Mouse (Mus musculus) Patski (cell line): ENCODE results near the gene Insm2. TPM values are rescaled to one million over a fixed set of nuclear protein-coding genes. Genes with fewer than 3 reads are reported as not detected.

Source experiments
- ATAC-seq: fragments of 100-300 bp; one replicate; pipeline ENCODE4 v1.8.0; 2021
- CTCF ChIA-PET: fragments of 350-600 bp; sonication (Branson Sonifier 250); formaldehyde crosslinking; loops from one replicate; lab custom pipeline; 2022; ENCODE audit warnings: inconsistent platforms; lab: Charles Lee
- POLR2A ChIA-PET: fragments of 350-600 bp; sonication (Branson Sonifier 250); formaldehyde crosslinking; loops from one replicate; lab custom pipeline; 2022; ENCODE audit warnings: antibody characterized with exemption, inconsistent platforms; lab: Charles Lee
- DNase-seq: peaks from one replicate; pipeline ENCODE4 v3.0.0-alpha.2; 2011; ENCODE audit warnings: low read depth, low spot score
- H3K27me3 ChIP-seq: fragments of 371-371 bp; one replicate; pipeline ENCODE4 v1.5.1; 2021
- CTCF ChIP-seq: fragments of 100-300 bp; IDR thresholded peaks from one replicate; pipeline ENCODE4 v1.5.1; 2021
- in situ Hi-C: fragments of 300-500 bp; cut with MboI; formaldehyde crosslinking; loops from 3 replicates; pipeline ENCODE4 v1.11.1; 2018; ENCODE audit warnings: low pct_unique_long_range_greater_than_20kb, mixed read lengths
- polyA plus RNA-seq: library from polyadenylated mRNA; unstranded; gene quantifications from one replicate; pipeline ENCODE4 v1.2.3, GENCODE M21; 2021

Insm2 gene
- polyA plus RNA-seq, 1 experiment from 2014 or later = 0.03 TPM

GRCm38 (mm10) chr12:55604411-55604810, 5.2 kb downstream of the Insm2 start:
- in situ Hi-C loops = no loop called here
- no peak for TF ChIP-seq CTCF
- no peak for DNase-seq
- ChIA-PET POLR2A (no interaction called here), CTCF (no interaction called here)
- no peaks in the 10 kb centered on the region for H3K27me3 ChIP-seq
- no peak for ATAC-seq

GRCm38 (mm10) chr12:55607902-55608301, 8.7 kb downstream of the Insm2 start:
- H3K27me3 ChIP-seq = no peaks in the 10 kb centered on the region
- in situ Hi-C loops = no loop called here
- CTCF ChIA-PET = no interaction called here
- no peak for ATAC-seq
- no peak for TF ChIP-seq CTCF
- no peak for DNase-seq
- POLR2A ChIA-PET = no interaction called here

GRCm38 (mm10) chr12:55610812-55611211, 11.6 kb downstream of the Insm2 start:
- H3K27me3 ChIP-seq = no peaks in the 10 kb centered on the region
- no peak for TF ChIP-seq CTCF
- in situ Hi-C loops = no loop called here
- ChIA-PET POLR2A (no interaction called here), CTCF (no interaction called here)
- DNase-seq (no peak), ATAC-seq (no peak)

GRCm38 (mm10) chr12:55620321-55620720, 21.1 kb downstream of the Insm2 start:
- ATAC-seq (no peak), DNase-seq (no peak)
- no peak for TF ChIP-seq CTCF
- in situ Hi-C loops = no loop called here
- no peaks in the 10 kb centered on the region for H3K27me3 ChIP-seq
- CTCF ChIA-PET = no interaction called here
- POLR2A ChIA-PET = no interaction called here

GRCm38 (mm10) chr12:55622615-55623245, 23.5 kb downstream of the Insm2 start:
- ATAC-seq = no peak
- in situ Hi-C loops = no loop called here
- CTCF ChIA-PET = no interaction called here

GRCm38 (mm10) chr12:55623254-55623653, 24.0 kb downstream of the Insm2 start:
- ATAC-seq (no peak), DNase-seq (no peak)
- no peaks in the 10 kb centered on the region for H3K27me3 ChIP-seq
- ChIA-PET POLR2A (no interaction called here), CTCF (no interaction called here)
- in situ Hi-C loops = no loop called here
- TF ChIP-seq CTCF = no peak

More at GRCm38 (mm10) chr12:55622615-55623245, 23.5 kb downstream of the Insm2 start:
- no peak for TF ChIP-seq CTCF
- POLR2A ChIA-PET = no interaction called here
- H3K27me3 ChIP-seq = no peaks in the 10 kb centered on the region
- no peak for DNase-seq

GRCm38 (mm10) chr12:55626711-55627110, 27.5 kb downstream of the Insm2 start:
- ChIA-PET POLR2A (no interaction called here), CTCF (no interaction called here)
- in situ Hi-C loops = no loop called here
- DNase-seq = no peak
- ATAC-seq = no peak
- H3K27me3 ChIP-seq = no peaks in the 10 kb centered on the region
- peak; percentile 39 for TF ChIP-seq CTCF

- POLR2A ChIA-PET = no interaction called here
- ATAC-seq (no peak), DNase-seq (no peak)
- CTCF ChIA-PET = no interaction called here
- in situ Hi-C loops = no loop called here
- H3K27me3 ChIP-seq = no peaks in the 10 kb centered on the region
- no peak for TF ChIP-seq CTCF
Measured at GRCm38 (mm10) chr12:55648011-55648525, 48.8 kb downstream of the Insm2 start.

Other genes with a start within 250 kb of the Insm2 start
- 212 TPM for gene Psma6, start 215.2 kb upstream of the Insm2 start, polyA plus RNA-seq
- gene Nfkbia, start 106.8 kb upstream of the Insm2 start, polyA plus RNA-seq = 47.7 TPM
- gene Aldoart2, start 34.2 kb upstream of the Insm2 start, polyA plus RNA-seq = 12.8 TPM
- 36.0 TPM for gene Ralgapa1, start 221.7 kb downstream of the Insm2 start, polyA plus RNA-seq
- gene Brms1l, start 236.9 kb downstream of the Insm2 start, polyA plus RNA-seq = 41.0 TPM